ENCODE assay signal across 18 mouse cellular contexts in the genomic region with DNA sequence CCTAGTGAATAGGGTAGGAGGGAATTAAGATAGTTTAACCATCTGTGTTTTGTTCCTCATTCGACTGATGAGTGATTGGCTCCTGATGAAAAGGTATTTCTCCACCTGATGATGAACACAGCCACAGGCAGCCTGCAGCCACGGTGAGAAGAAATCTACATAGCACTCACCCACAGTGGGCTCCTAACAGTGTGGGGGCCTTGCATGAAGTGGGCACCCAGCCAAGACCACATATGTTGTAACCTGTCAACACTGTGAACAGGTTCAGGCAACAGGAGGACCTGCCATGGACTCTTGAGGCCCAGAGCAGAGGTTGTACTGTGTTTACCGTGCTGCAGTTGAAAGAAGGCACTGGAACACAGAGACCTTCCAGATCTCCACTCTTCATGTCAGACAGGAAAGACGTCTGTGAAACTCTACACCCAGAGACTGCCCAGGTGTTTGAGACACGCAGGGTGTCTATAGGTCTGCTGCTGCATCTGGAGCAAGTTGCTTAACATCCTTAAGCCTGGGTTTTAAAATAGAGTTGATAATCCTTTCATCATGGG.
"Had no signal": no experiment of that assay in that cellular context is flagged by ENCODE, and none has a peak within 500 bp of the region (broad histone marks: within the 10 kb centered on the region; RNA-seq: fewer than 3 reads in every experiment).

No protein-coding gene starts in this region.

- H3K4me2 ChIP-seq: lung, embryonic 15.5 days; midbrain, embryonic 12.5 days; midbrain, embryonic 15.5 days; neural tube, embryonic 12.5 days; stomach, embryonic 15.5 days had no signal

- H3K27ac ChIP-seq: lung, embryonic 15.5 days; macrophage; midbrain, embryonic 12.5 days; midbrain, embryonic 15.5 days; neural tube, embryonic 12.5 days; stomach, embryonic 15.5 days; stomach, postnatal 0 days had no signal

- DNase-seq: liver, postnatal 0 days; lung, adult 2 months; lung, postnatal 14 days; lung, postnatal 36 days; right cerebral cortex, postnatal 14 days; thymus, adult 2 months; thymus, postnatal 25 days; thymus, postnatal 4 days had no signal

- H3K9me3 ChIP-seq: lung, embryonic 15.5 days; midbrain, embryonic 12.5 days; midbrain, embryonic 15.5 days; neural tube, embryonic 12.5 days; stomach, embryonic 15.5 days had no signal

- H3K4me1 ChIP-seq: lung, embryonic 15.5 days; megakaryocyte, embryonic 14.5 days; midbrain, embryonic 12.5 days; midbrain, embryonic 15.5 days; neural tube, embryonic 12.5 days; stomach, embryonic 15.5 days had no signal

- ATAC-seq: liver, postnatal 0 days; lung, postnatal 0 days; midbrain, embryonic 15.5 days had no signal

- H3K4me3 ChIP-seq: lung, embryonic 15.5 days; megakaryocyte, embryonic 14.5 days; midbrain, embryonic 12.5 days; midbrain, embryonic 15.5 days; myocyte; neural tube, embryonic 12.5 days; stomach, embryonic 15.5 days had no signal

- H3K9ac ChIP-seq: liver, postnatal 0 days; lung, embryonic 15.5 days; midbrain, embryonic 12.5 days; midbrain, embryonic 15.5 days; neural tube, embryonic 12.5 days; stomach, embryonic 15.5 days had no signal

- H3K27me3 ChIP-seq: lung, embryonic 15.5 days; megakaryocyte, embryonic 14.5 days; midbrain, embryonic 12.5 days; midbrain, embryonic 15.5 days; neural tube, embryonic 12.5 days; stomach, embryonic 15.5 days had no signal

- H3K36me3 ChIP-seq: lung, embryonic 15.5 days; midbrain, embryonic 12.5 days; midbrain, embryonic 15.5 days; neural tube, embryonic 12.5 days; stomach, embryonic 15.5 days had no signal
